Mouse (Mus musculus) kidney, adult 11 months (tissue): Measurements from ENCODE around the gene Scgb1a1.
"Not testable (repeated sequence)": the region's sequence is repeated elsewhere in the genome, so short reads cannot be mapped to it uniquely, and the experiment has no call there.

Experiments
- DNase-seq: peaks from one replicate; pipeline ENCODE4 v3.0.0; 2022

Scgb1a1 gene

DNA sequence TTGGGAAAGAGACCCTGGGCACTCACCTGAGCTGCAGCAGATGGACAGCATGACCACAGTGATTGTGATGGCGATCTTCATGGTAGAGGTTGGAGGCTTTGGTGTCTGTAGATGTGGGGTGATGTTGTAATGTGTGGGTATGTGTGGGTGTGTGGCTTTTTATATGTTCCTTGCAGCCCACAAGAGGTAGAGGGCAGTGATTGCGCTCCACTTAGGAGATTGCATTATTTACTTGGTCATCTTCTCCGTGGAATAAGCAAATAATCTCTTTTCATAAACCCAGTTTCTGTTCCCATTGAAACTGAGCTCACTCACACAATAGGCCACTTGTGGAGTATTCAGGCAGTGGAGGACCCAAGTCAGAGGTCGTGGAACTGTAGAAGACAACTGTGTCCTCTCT is at the start of gene Scgb1a1:
TSS of gene Scgb1a1 (minus strand) at position 138 of the 400 bp plus-strand sequence.
- no peak for DNase-seq

DNA sequence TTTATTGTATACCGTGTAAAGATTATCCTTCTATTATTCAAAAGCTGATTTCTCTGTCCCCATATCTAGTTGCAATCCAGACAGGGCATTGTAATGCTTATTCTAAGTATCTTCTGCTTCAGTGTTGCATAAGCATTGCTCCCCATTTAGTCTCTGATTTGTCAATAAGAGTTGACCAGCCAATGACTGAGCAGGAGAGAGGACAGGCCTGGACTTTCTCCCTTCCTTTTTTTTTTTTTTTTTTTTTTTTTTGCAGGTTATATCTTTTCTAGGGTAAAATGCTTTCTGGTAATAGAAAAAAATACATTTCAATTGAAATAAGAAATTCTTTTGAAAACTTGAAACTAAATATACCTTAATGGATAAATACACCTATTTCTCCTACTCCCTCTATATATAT is 49.4 kb upstream of the Scgb1a1 start:
- no peak for DNase-seq

DNA sequence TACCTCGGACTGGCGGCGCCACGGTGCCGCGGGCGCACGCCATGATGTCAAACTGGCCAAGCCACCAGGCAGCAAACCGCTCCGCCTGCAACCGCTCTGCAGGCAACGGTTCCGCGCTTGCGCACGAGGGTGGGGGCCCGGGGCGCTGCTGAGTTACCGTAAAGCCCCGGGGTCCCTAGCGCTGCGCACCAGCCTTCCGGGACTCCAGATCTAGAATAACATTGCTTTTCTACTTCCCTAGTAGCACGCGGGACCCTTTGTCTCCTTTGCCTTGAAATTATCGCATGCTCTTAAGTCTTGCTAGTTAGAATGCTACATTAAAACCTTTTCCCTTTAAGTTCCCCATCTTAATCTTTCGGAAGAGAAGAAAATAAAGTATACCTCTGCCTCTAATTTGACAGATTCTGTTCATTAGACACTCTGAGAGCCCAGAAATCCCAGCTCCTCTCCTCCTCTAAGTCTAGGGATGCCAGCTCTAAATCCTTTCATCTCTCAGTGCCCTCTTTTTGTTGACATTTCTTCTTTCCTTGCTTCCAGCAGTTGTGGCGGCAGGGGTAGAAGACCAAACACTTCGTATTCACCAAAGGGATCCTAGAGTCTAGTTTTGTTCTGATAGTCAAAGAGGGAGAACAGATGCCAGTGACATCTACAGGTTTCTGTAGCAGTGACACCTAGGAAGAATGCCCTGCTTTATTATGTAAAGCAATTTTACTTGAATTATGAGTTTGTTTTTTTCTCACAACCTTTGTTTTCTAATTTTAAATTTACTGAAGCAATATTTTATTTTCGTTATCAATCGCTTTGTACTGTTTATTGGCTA is 48.0 kb upstream of the Scgb1a1 start, which contains the start of gene Asrgl1:
TSS of gene Asrgl1 (minus strand) at position 125 of the 820 bp plus-strand sequence.
- peak; percentile 82 for DNase-seq

DNA sequence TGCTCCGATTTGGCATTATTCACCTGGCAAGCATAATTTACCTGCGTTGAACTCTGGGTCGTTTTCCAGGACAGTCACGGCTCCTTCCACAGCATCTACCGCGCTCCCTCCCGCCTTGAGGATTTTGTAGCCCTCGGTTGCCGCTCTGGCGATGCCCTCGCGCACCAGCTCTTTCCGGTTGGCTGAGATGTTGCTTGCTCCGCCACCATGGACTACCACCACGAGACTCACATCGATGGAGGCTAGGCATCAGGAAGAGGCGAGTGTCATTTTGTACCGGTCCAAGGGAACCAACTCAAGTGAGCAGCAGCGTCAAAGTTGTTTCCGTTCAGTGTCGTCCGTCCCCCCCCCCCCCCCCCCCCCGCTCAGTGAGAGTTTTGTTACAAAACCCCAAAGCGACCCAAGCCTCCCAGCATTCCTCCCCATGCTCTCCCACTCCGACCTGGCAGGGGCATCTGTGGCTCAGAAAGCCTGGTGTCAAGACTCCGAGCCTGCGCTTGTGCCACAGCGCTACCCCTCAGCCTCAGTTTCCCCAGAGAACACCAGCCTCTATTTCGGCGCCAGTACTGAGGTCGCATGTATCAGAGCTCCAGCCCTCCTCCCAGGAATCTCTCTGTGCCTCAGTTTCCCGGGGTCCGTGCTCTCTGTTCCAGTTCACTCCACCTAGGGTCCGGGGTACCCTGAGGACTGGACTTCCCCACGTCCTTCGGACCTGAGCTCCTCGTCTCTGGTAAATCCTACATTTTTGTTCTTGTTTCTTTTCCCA is 47.2 kb upstream of the Scgb1a1 start:
- peak; percentile 13 for DNase-seq

GRCm38 (mm10) chr19:9129996-9130395 is 42.2 kb upstream of the Scgb1a1 start:
- no peak for DNase-seq

GRCm38 (mm10) chr19:9128499-9129194 is 40.9 kb upstream of the Scgb1a1 start:
- DNase-seq: no peak

DNA sequence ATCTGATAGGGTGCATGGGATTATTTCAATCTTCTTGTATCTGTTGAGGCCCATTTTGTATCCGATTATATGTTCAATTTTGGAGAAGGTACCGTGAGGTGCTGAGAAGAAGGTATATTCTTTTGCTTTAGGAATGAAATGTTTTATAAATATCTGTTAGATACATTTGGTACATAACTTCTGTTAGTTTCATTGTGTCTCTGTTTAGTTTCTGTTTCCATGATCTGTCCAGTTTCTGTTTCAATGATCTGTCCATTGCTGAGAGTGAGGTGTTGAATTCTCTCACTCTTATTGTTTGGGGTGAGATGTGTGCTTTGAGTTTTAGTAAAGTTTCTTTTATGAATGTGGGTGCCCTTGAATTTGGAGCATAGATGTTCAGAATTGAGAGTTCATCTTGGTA is 36.2 kb upstream of the Scgb1a1 start:
- not testable (repeated sequence) for DNase-seq

GRCm38 (mm10) chr19:9122390-9122789 is 34.6 kb upstream of the Scgb1a1 start:
- no peak for DNase-seq

DNA sequence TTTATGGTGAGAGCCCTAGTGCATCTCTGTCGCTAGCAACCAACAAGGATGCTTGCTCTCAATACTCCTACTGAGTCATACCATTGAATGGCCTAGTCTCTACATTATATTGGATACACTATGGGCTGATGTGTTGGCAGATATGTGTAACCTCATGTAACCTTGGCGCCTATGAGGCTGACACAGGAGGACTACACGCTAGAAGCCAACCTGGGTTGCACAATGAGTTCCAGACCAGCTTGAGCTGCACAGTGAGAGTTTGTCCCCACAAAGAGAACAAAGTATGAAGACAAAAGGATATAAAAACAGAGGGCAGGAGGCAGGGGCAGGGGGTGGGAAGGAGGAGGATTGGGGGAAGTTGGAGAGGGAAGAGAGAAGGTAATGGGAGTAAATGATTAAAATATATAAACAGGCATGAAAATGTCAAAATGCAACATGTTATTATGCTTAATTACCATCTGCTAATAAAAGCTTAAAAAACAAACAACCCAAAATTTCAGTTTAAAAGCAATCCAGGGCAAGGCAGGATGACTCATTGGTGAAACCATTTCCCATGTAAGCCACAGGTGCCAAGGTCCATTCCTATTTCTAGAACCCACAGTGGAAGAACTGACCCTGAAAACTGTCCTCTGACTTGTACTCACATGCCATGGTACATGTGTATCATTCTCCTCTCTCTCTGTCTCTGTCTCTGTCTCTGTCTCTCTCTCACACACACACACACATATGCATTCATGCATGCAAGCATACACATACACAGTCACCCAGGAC is 32.1 kb upstream of the Scgb1a1 start:
- DNase-seq: no peak

DNA sequence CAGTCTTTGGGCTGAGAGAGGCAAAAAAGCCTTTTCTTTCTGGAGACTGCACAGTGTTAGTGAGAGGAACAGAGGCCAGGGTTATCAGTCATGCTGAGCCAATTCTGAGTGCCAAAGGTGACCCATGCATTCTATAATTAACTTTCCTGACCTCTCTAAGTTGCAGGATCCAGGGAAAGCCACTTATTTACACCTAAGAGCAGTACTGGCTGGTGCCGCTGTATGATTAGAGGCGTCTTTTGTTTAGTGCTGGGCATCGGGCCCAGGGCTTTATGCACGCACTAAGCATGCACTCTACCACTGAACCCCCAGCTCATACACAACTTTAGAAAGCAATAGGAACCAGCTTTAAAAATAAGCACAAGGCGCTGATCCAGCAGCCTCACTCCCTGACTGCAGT is 29.5 kb upstream of the Scgb1a1 start:
- DNase-seq: no peak

GRCm38 (mm10) chr19:9116268-9116667 is 28.5 kb upstream of the Scgb1a1 start:
- no peak for DNase-seq

- DNase-seq: no peak
Measured at GRCm38 (mm10) chr19:9112043-9112442, 24.3 kb upstream of the Scgb1a1 start.

GRCm38 (mm10) chr19:9110182-9110869 is 22.6 kb upstream of the Scgb1a1 start:
- peak; percentile 43 for DNase-seq

DNA sequence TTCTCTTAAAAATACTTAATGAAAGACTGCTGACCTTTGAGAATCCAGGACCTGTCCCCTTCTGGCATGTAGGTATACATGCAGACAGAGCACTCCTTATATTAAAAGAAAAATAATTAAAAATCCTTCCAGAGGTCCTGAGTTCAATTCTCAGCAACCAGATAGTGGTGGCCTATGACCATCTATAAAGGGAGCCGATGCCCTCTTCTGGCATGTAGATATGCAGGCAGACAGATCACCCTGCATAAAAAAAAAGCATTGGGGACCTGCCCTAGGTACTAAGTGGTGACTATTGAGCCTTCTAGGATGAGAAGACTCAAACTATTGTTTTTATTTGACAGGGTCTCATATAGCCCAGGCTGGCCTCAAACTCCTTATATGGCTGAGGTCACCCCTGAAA is 20.8 kb upstream of the Scgb1a1 start:
- DNase-seq: no peak

DNA sequence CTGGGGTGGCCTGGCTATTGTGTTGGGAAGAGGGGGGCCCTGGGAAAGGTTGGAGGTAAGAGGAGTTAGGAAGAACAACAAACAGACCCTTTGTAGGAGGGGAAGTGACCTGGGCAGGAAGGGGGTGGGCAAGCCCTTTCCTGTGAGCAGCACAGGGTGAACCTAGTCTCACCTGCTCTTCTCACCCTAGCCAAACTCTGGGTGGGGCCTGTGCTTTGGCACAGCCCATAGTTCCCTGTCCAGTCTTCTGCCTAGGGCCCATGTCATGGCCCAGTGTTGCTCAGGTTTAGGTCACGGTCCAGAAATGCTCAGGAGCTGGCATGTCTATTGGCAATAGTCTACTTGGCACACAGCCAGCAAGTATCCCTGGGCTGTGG is 19.6 kb upstream of the Scgb1a1 start:
- no peak for DNase-seq

- no peak for DNase-seq
Measured at GRCm38 (mm10) chr19:9106751-9107378, 19.1 kb upstream of the Scgb1a1 start.

GRCm38 (mm10) chr19:9106096-9106495 is 18.3 kb upstream of the Scgb1a1 start:
- DNase-seq: no peak

GRCm38 (mm10) chr19:9105101-9105685 is 17.4 kb upstream of the Scgb1a1 start:
- DNase-seq: no peak

DNA sequence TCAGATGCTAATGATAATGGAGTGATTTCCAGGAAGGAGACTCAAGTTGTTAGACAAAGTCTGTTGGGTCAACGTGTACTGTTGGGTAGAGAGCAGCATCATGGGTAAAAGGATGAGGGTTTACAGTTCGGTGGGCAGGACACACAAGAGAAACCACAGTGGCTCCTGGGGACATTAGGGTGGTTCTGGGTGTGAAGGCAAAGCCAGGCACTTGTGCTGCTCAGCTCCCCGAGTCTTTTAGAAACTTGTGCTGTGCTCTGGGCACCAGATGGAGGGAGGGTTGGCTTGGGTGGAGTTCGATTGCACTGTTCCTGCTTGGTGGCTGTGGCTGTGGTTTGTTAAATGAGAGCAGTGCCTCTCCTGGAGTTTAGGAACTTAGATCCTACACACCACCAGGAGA is 16.2 kb upstream of the Scgb1a1 start:
- no peak for DNase-seq

DNA sequence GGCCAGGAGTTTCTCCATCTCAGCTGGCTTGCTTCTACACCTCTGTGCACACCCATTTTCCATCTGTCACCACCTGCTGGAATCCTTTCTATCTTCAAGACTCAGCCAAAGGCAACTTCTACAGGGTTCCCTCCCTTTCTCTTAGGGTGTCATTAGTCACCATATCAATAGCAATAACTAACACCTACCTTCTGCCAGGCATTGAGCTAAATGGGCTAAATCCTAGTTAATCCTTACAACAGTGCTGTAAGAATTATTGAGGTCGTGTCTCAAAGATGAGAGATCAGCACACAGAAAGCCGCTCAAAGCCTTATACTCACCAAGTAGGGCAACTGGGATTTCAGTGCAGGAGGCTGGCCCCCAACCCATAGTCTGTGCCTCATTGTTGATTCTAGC is 13.3 kb upstream of the Scgb1a1 start:
- no peak for DNase-seq
